Mouse (Mus musculus): ENCODE data around the gene Tchp. TPM values are rescaled to one million over a fixed set of nuclear protein-coding genes. Genes with fewer than 3 reads are reported as not detected.

Gene Tchp
- polyA plus RNA-seq, 1 experiment from 2014 or later: 7.6 TPM

DNA sequence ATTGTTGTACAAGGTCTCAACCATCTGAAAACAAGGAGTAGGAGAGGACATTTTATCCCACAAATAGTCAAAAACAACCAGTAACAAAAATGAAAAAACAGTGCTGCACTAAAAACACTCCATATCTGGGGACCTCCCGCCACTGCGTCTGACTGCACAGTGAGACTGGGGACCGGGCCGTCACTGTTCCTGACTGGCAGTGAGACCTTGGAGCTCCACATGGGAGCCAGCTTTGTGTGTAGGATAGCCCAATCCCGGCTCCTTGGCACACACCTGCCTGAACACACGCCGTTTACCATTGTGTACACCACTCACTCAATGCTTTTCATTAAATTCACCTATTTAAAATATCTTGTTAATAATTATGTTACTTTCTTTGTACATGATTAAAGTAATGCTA is 59.6 kb downstream of the Tchp start:
- Histone ChIP-seq H3K27ac (no peak overlapping the region), H3K79me2 (ENCODE audit: inconsistent target) (peaks cover 100% of the 10 kb centered on the region), H3K4me3 (ENCODE audit: inconsistent target) (no peak overlapping the region), H3K36me3 (ENCODE audit: inconsistent target) (peaks cover 36% of the 10 kb centered on the region)
- WGBS (ENCODE audit: missing documents): 98% methylated on average over 7 of the region's 7 CpGs

DNA sequence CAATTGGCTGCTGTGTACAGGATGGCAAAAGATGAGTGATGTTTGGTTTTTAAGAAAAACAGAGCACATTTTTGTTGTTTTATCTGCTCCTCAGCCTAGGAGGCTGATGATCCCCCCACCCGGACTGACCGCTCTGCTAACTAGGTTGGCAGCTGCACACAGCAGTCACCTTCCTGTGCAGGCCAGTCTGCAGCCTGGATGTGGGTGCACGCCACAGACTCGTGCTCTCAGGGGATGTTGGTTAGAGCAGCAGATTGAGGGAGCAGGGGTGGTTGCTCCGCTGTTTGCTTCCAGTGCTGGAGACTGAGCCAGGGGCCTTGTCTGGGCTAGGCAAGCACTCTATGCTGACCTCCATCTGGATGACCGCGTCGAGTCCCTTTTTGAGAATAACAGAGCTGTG is 62.2 kb downstream of the Tchp start:
- 58% methylated on average over 8 of the region's 8 CpGs for WGBS (ENCODE audit: missing documents)
- Histone ChIP-seq H3K4me3 (ENCODE audit: inconsistent target) (no peak overlapping the region), H3K36me3 (ENCODE audit: inconsistent target) (peaks cover 12% of the 10 kb centered on the region; the same call in 1 of the 2 replicates), H3K79me2 (ENCODE audit: inconsistent target) (peaks cover 79% of the 10 kb centered on the region), H3K27ac (no peak overlapping the region)

DNA sequence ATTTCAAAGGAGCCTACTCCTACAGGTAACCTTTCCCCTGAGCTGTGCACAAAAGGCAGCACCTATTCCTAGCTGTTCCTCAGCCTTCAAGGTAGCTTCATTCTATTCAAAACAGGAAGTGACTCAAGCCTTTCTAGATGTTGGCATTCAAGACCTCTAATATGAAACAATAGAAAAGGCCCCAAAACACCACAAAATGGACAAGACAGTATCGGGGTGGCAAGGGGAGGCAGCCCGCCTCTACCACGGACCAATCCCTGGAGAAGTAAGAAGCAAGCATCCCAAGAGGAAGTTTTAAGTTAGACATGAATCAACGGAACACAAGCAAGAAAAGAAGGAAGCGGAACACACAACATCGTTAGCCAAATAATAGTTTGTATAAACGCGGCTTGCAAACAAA is 64.2 kb downstream of the Tchp start:
- peak overlapping the region; percentile 58 for H3K4me3 ChIP-seq (ENCODE audit: inconsistent target)
- peaks cover 77% of the 10 kb centered on the region for H3K79me2 ChIP-seq (ENCODE audit: inconsistent target)
- WGBS (ENCODE audit: missing documents): 0% methylated on average over 8 of the region's 8 CpGs
- H3K36me3 ChIP-seq (ENCODE audit: inconsistent target): no peaks in the 10 kb centered on the region
- peak overlapping the region; percentile 62 for H3K27ac ChIP-seq

Other genes starting within 250 kb of the Tchp start
- 0.33 to 1.2 TPM (median 0.96 TPM) in 3 replicates for gene Fam222a, start 139.7 kb upstream of the Tchp start, polyA plus RNA-seq (2018)
- 4.4 to 12.1 TPM (median 7.1 TPM) in 3 replicates for gene Trpv4, start 49.3 kb upstream of the Tchp start, polyA plus RNA-seq (2018)
- gene Gltp, start 16.8 kb upstream of the Tchp start, polyA plus RNA-seq (2018): 289 to 530 TPM (median 368 TPM) in 3 replicates
- 144 to 222 TPM (median 173 TPM) in 3 replicates for gene Ankrd13a, start 66.9 kb downstream of the Tchp start, polyA plus RNA-seq (2018)
- gene Git2, start 67.8 kb downstream of the Tchp start, polyA plus RNA-seq (2018): 37.1 to 50.3 TPM (median 46.2 TPM) in 3 replicates
- 26.6 to 35.2 TPM (median 29.9 TPM) in 3 replicates for gene 1500011B03Rik, start 115.7 kb downstream of the Tchp start, polyA plus RNA-seq (2018)
- not detected in 3 replicates for gene 4930519G04Rik, start 145.9 kb downstream of the Tchp start, polyA plus RNA-seq (2018)
- not detected in 3 replicates for gene Gm9936, start 150.9 kb downstream of the Tchp start, polyA plus RNA-seq (2018)
- gene Oasl2, start 189.2 kb downstream of the Tchp start, polyA plus RNA-seq (2018): 217 to 389 TPM (median 305 TPM) in 3 replicates
- gene Oasl1, start 215.5 kb downstream of the Tchp start, polyA plus RNA-seq (2018): 15.4 to 36.8 TPM (median 25.2 TPM) in 3 replicates
- 15.9 to 19.6 TPM (median 16.7 TPM) in 3 replicates for gene 2210016L21Rik, start 234.4 kb downstream of the Tchp start, polyA plus RNA-seq (2018)